Mouse (Mus musculus): ENCODE measurements around the gene Rab3a.

GRCm38 (mm10) chr8:70749097-70749674, 5.3 kb upstream of the Rab3a start:
- TF ChIP-seq MYOD1 (IDR thresholded peaks at IDR 0.05; ENCODE audit: control insufficient read depth, insufficient read length, low read depth) (no peak), MAX (IDR thresholded peaks at IDR 0.05) (no peak), CTCF (IDR thresholded peaks at IDR 0.05; ENCODE audit: control insufficient read depth, insufficient read depth, insufficient read length) (no peak), FOSL1 (IDR thresholded peaks at IDR 0.05; ENCODE audit: insufficient read depth, low read length, poor library complexity, severe bottlenecking) (no peak), CEBPB (IDR thresholded peaks at IDR 0.05; ENCODE audit: low read depth) (no peak)

All from C2C12 (cell line).